Mouse (Mus musculus): ENCODE data around the gene Ctf2.

DNA sequence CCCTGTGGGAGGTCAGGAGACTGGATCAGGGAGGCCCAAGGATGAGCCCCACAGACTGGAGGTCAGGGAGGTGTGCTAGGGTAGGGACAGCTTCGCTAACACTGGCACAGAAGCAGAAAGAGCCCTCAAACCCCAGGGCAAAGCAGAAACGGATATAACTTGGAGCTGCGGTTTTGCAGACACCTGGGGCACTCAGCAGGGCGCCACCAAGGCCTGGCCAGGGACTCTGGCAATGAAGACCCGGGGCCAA, 24.1 kb downstream of the Ctf2 start:
- TF ChIP-seq ZC3H11A (IDR thresholded peaks at IDR 0.05; ENCODE audit: low read depth, low read length) = no peak
- no peak for TF ChIP-seq GABPA (IDR thresholded peaks at IDR 0.05; ENCODE audit: low read depth, low read length)
- TF ChIP-seq MEF2A (IDR thresholded peaks at IDR 0.05; ENCODE audit: extremely low read depth, insufficient replicate concordance, low read depth, low read length, poor library complexity, severe bottlenecking) = no peak
- no peak for TF ChIP-seq MAX (IDR thresholded peaks at IDR 0.05; ENCODE audit: low read length)
